Mouse (Mus musculus): Measurements from ENCODE around the gene Anxa6.

GRCm38 (mm10) chr11:55027204-55027855 is 5.9 kb downstream of the Anxa6 start:
- TF ChIP-seq CTCF (IDR thresholded peaks at IDR 0.05 in 2 of 3, conservative IDR thresholded peaks at IDR 0.05 in 1 of 3; ENCODE audit: control insufficient read depth in 1 of 3, insufficient read depth in 1 of 3, low read depth in 2 of 3, low read length in 3 of 3, poor library complexity in 1 of 3, severe bottlenecking in 1 of 3) (no peak), CHD2 (IDR thresholded peaks at IDR 0.05; ENCODE audit: low read length) (no peak)
